Mouse (Mus musculus): ENCODE data around the gene Olfr437. TPM values are rescaled to one million over a fixed set of nuclear protein-coding genes. Genes with fewer than 3 reads are reported as not detected.
"Not testable (repeated sequence)": the region's sequence is repeated elsewhere in the genome, so short reads cannot be mapped to it uniquely, and the experiment has no call there.

The Olfr437 gene
- total RNA-seq (2021) = not detected

GRCm38 (mm10) chr6:43162982-43163381 lies at the start of gene Olfr437:
Gene Olfr437, plus strand, starts transcription at chr6:43163282.
- no peak for DNase-seq (ENCODE audit: low spot score in 2 of 2)
- intact Hi-C loops (cut with DNase I) = no loop called here

- DNase-seq (ENCODE audit: low spot score in 2 of 2); intact Hi-C loops (cut with DNase I): not testable (repeated sequence)
These were observed 16.8 kb upstream of the Olfr437 start, which contains the start of gene Olfr237-ps1 for GRCm38 (mm10) chr6:43146267-43146666. Gene Olfr237-ps1, plus strand, starts transcription at chr6:43146567.

GRCm38 (mm10) chr6:43159502-43159901 lies 3.6 kb upstream of the Olfr437 start:
- DNase-seq (ENCODE audit: low spot score in 2 of 2) = no peak
- intact Hi-C loops (cut with DNase I) = no loop called here

- DNase-seq (ENCODE audit: low spot score in 2 of 2) = no peak
- intact Hi-C loops (cut with DNase I) = no loop called here
These were observed 4.2 kb downstream of the Olfr437 start for GRCm38 (mm10) chr6:43167246-43167645.

- intact Hi-C loops (cut with DNase I) = no loop called here
- no peak for DNase-seq (ENCODE audit: low spot score in 2 of 2)
These were observed 8.8 kb downstream of the Olfr437 start, which contains the start of gene Olfr13 for GRCm38 (mm10) chr6:43171840-43172239. Gene Olfr13, plus strand, starts transcription at chr6:43172140.

- intact Hi-C loops (cut with DNase I) = no loop called here
These were observed 15.0 kb downstream of the Olfr437 start for GRCm38 (mm10) chr6:43178129-43178528.

GRCm38 (mm10) chr6:43178584-43179501 lies 15.8 kb downstream of the Olfr437 start:
- DNase-seq (ENCODE audit: low spot score in 2 of 2) = peak in 1 of 2 experiments; percentile 4
- intact Hi-C loops (cut with DNase I) = no loop called here

More at GRCm38 (mm10) chr6:43178129-43178528, 15.0 kb downstream of the Olfr437 start:
- DNase-seq (ENCODE audit: low spot score in 2 of 2) = no peak

- intact Hi-C loops (cut with DNase I) = no loop called here
- no peak for DNase-seq (ENCODE audit: low spot score in 2 of 2)
These were observed 27.9 kb downstream of the Olfr437 start for GRCm38 (mm10) chr6:43190986-43191385.

- DNase-seq (ENCODE audit: low spot score in 2 of 2) = peak in 1 of 2 experiments; percentile 12
These were observed 33.7 kb downstream of the Olfr437 start, which contains the start of gene Olfr435 for GRCm38 (mm10) chr6:43196781-43197180. Gene Olfr435, plus strand, starts transcription at chr6:43197146.

GRCm38 (mm10) chr6:43198094-43198493 lies 35.0 kb downstream of the Olfr437 start:
- intact Hi-C loops (cut with DNase I) = no loop called here
- DNase-seq (ENCODE audit: low spot score in 2 of 2) = no peak

More at GRCm38 (mm10) chr6:43196781-43197180, 33.7 kb downstream of the Olfr437 start, which contains the start of gene Olfr435:
- intact Hi-C loops (cut with DNase I) = no loop called here

- DNase-seq (ENCODE audit: low spot score in 2 of 2) = no peak
- intact Hi-C loops (cut with DNase I) = no loop called here
These were observed 39.7 kb downstream of the Olfr437 start for GRCm38 (mm10) chr6:43202786-43203185.

GRCm38 (mm10) chr6:43205355-43205754 lies 42.3 kb downstream of the Olfr437 start:
- DNase-seq (ENCODE audit: low spot score in 2 of 2) = no peak
- intact Hi-C loops (cut with DNase I) = no loop called here

GRCm38 (mm10) chr6:43212873-43213272 lies 49.8 kb downstream of the Olfr437 start, which contains the start of gene Olfr434:
Gene Olfr434, plus strand, starts transcription at chr6:43213021.
- intact Hi-C loops (cut with DNase I) = not testable (repeated sequence)
- DNase-seq (ENCODE audit: low spot score in 2 of 2) = peak; percentile 21 to 88

Other genes with a start within 250 kb of the Olfr437 start
- not detected for gene Olfr446, start 241.9 kb upstream of the Olfr437 start, total RNA-seq (2021)
- not detected for gene Olfr444, start 214.2 kb upstream of the Olfr437 start, total RNA-seq (2021)
- not detected for gene Olfr441, start 56.9 kb upstream of the Olfr437 start, total RNA-seq (2021)
- gene Olfr237-ps1, start 16.7 kb upstream of the Olfr437 start, total RNA-seq (2021) = not detected
- not detected for gene Olfr13, start 8.9 kb downstream of the Olfr437 start, total RNA-seq (2021)
- gene Olfr435, start 33.9 kb downstream of the Olfr437 start, total RNA-seq (2021) = not detected
- gene Olfr434, start 49.7 kb downstream of the Olfr437 start, total RNA-seq (2021) = not detected
- gene Olfr47, start 68.2 kb downstream of the Olfr437 start, total RNA-seq (2021) = not detected
- 1 to 10 TPM; 2.6 to 3.4 TPM for gene Arhgef5, start 102.3 kb downstream of the Olfr437 start, total RNA-seq (2021)
- not detected for gene Nobox, start 146.3 kb downstream of the Olfr437 start, total RNA-seq (2021)